Mouse (Mus musculus) hematopoietic multipotent progenitor cell, adult 10-12 weeks (in vitro differentiated cells): ENCODE results near the gene Olfr1261. TPM values are rescaled to one million over a fixed set of nuclear protein-coding genes. Genes with fewer than 3 reads are reported as not detected.

ENCODE experiments used
- polyA plus RNA-seq: library from polyadenylated mRNA; stranded (reverse); fragments of >175 nt; gene quantifications from 2 replicates; pipeline ENCODE4 v1.2.3, GENCODE M21; 2012; ENCODE audit warnings: low replicate concordance

Olfr1261 gene
- not detected in 2 replicates for polyA plus RNA-seq

GRCm38 (mm10) chr2:89990921-89991320, at the start of gene Olfr1261:
Olfr1261 (plus strand) TSS chr2:89991221.

GRCm38 (mm10) chr2:89948564-89948963, 42.5 kb upstream of the Olfr1261 start, which contains the start of gene Olfr1259:
Olfr1259 (minus strand) TSS chr2:89948664.

GRCm38 (mm10) chr2:89974184-89974583, 16.8 kb upstream of the Olfr1261 start, which contains the start of gene Olfr1260:
Olfr1260 (plus strand) TSS chr2:89974340.

GRCm38 (mm10) chr2:89999845-90000244, 8.8 kb downstream of the Olfr1261 start, which contains the start of gene Olfr1262:
Olfr1262 (plus strand) TSS chr2:90000145.

GRCm38 (mm10) chr2:90011831-90012230, 20.8 kb downstream of the Olfr1261 start, which contains the start of gene Olfr1263:
Olfr1263 (plus strand) TSS chr2:90012131.

GRCm38 (mm10) chr2:90025477-90025876, 34.5 kb downstream of the Olfr1261 start, which contains the start of gene Olfr1264:
Olfr1264 (minus strand) TSS chr2:90025577.

GRCm38 (mm10) chr2:90035037-90035436, 44.0 kb downstream of the Olfr1261 start, which contains the start of gene Olfr1265:
Olfr1265 (plus strand) TSS chr2:90035337.

Other genes with a start within 250 kb of the Olfr1261 start
- not detected in 2 replicates for gene Olfr1253, start 234.1 kb upstream of the Olfr1261 start, polyA plus RNA-seq
- gene Olfr1254, start 197.6 kb upstream of the Olfr1261 start, polyA plus RNA-seq, result not detected in 2 replicates
- not detected in 2 replicates for gene Olfr1255, start 179.2 kb upstream of the Olfr1261 start, polyA plus RNA-seq
- gene Olfr1256, start 149.7 kb upstream of the Olfr1261 start, polyA plus RNA-seq, result not detected in 2 replicates
- gene Olfr48, start 143.0 kb upstream of the Olfr1261 start, polyA plus RNA-seq, result 0.05 TPM in 1 of 2 replicates, not detected in the other
- gene Olfr1257, start 112.8 kb upstream of the Olfr1261 start, polyA plus RNA-seq, result 0.04 TPM in 1 of 2 replicates, not detected in the other
- gene Olfr1258, start 63.9 kb upstream of the Olfr1261 start, polyA plus RNA-seq, result not detected in 2 replicates
- gene Olfr1259, start 42.6 kb upstream of the Olfr1261 start, polyA plus RNA-seq, result not detected in 2 replicates
- not detected in 2 replicates for gene Olfr1260, start 16.9 kb upstream of the Olfr1261 start, polyA plus RNA-seq
- gene Olfr1262, start 8.9 kb downstream of the Olfr1261 start, polyA plus RNA-seq, result not detected in 2 replicates
- gene Olfr1263, start 20.9 kb downstream of the Olfr1261 start, polyA plus RNA-seq, result not detected in 2 replicates
- not detected in 2 replicates for gene Olfr1264, start 34.4 kb downstream of the Olfr1261 start, polyA plus RNA-seq
- not detected in 2 replicates for gene Olfr1265, start 44.1 kb downstream of the Olfr1261 start, polyA plus RNA-seq
- gene Olfr140, start 72.4 kb downstream of the Olfr1261 start, polyA plus RNA-seq, result not detected in 2 replicates
- not detected in 2 replicates for gene Olfr1269, start 130.2 kb downstream of the Olfr1261 start, polyA plus RNA-seq
- gene Olfr32, start 151.1 kb downstream of the Olfr1261 start, polyA plus RNA-seq, result not detected in 2 replicates
- gene Olfr1270, start 161.9 kb downstream of the Olfr1261 start, polyA plus RNA-seq, result not detected in 2 replicates
- gene Olfr1506, start 233.3 kb downstream of the Olfr1261 start, polyA plus RNA-seq, result not detected in 2 replicates